Mouse (Mus musculus) gastrocnemius, adult 2 months (tissue): ENCODE data around the gene Csrp1. TPM values are rescaled to one million over a fixed set of nuclear protein-coding genes. Genes with fewer than 3 reads are reported as not detected.
A peak's percentile ranks its signal among the peaks of the same experiment; 100 is the strongest.

ENCODE experiments used
- DNase-seq: peaks from one replicate; pipeline ENCODE4 v3.0.0; 2022
- H3K27ac ChIP-seq: fragments of 200-600 bp; 2 replicates; pipeline ENCODE4 v1.8.1; 2022; ENCODE audit warnings: mild to moderate bottlenecking
- H3K4me3 ChIP-seq: fragments of 200-600 bp; 2 replicates; pipeline ENCODE4 v1.8.1; 2022; ENCODE audit warnings: mild to moderate bottlenecking, moderate library complexity
- CTCF ChIP-seq: fragments of 200-600 bp; IDR thresholded peaks from 2 replicates; pipeline ENCODE4 v1.8.1; 2022; ENCODE audit warnings: antibody characterized with exemption, mild to moderate bottlenecking, moderate library complexity
- intact Hi-C: fragments of 180-260 bp; cut with DNase I; formaldehyde crosslinking; loops from one replicate; pipeline ENCODE4 v1.15.1; 2025
- total RNA-seq, 2 experiments: library from RNA; stranded (reverse); gene quantifications; 2 replicates each; pipeline ENCODE4 v1.2.3; 2021

The Csrp1 gene
- total RNA-seq, 2 experiments from 2014 or later, result 18.9 to 25.0 TPM

- TF ChIP-seq CTCF, result no peak
- intact Hi-C loops, result no loop called here
- H3K4me3 ChIP-seq, result no peak overlapping the region
- DNase-seq, result no peak
- peak overlapping the region; percentile 41; the same call in 1 of the 2 replicates for H3K27ac ChIP-seq
Measured at GRCm38 (mm10) chr1:135725324-135725723, 5.5 kb downstream of the Csrp1 start.

GRCm38 (mm10) chr1:135725936-135726335 is 6.1 kb downstream of the Csrp1 start:
- no peak for DNase-seq
- intact Hi-C loops, result no loop called here
- TF ChIP-seq CTCF, result no peak
- no peak overlapping the region for H3K4me3 ChIP-seq
- H3K27ac ChIP-seq, result peak overlapping the region; percentile 41

GRCm38 (mm10) chr1:135728631-135729366 is 8.9 kb downstream of the Csrp1 start:
- no peak for TF ChIP-seq CTCF
- DNase-seq, result peak; percentile 91
- intact Hi-C loops, result no loop called here
- Histone ChIP-seq H3K27ac (peak overlapping the region; percentile 91), H3K4me3 (peak overlapping the region; percentile 85)

GRCm38 (mm10) chr1:135729367-135729713 is 9.5 kb downstream of the Csrp1 start:
- no peak for TF ChIP-seq CTCF
- no peak for DNase-seq
- peak overlapping the region; percentile 85 for H3K4me3 ChIP-seq
- peak overlapping the region; percentile 91 for H3K27ac ChIP-seq
- intact Hi-C loops, result no loop called here

GRCm38 (mm10) chr1:135729821-135730220 is 10.0 kb downstream of the Csrp1 start:
- TF ChIP-seq CTCF, result no peak
- intact Hi-C loops, result no loop called here
- Histone ChIP-seq H3K4me3 (peak overlapping the region; percentile 85), H3K27ac (peak overlapping the region; percentile 91)
- DNase-seq, result no peak

- TF ChIP-seq CTCF, result no peak
- intact Hi-C loops, result no loop called here
- Histone ChIP-seq H3K27ac (peak overlapping the region; percentile 91), H3K4me3 (peak overlapping the region; percentile 85)
- no peak for DNase-seq
Measured at GRCm38 (mm10) chr1:135730296-135730695, 10.4 kb downstream of the Csrp1 start.

GRCm38 (mm10) chr1:135731393-135731792 is 11.5 kb downstream of the Csrp1 start:
- intact Hi-C loops, result no loop called here
- no peak for DNase-seq
- Histone ChIP-seq H3K4me3 (peak overlapping the region; percentile 85), H3K27ac (peak overlapping the region; percentile 91)
- no peak for TF ChIP-seq CTCF

- peak overlapping the region; percentile 85 for H3K4me3 ChIP-seq
- H3K27ac ChIP-seq, result peak overlapping the region; percentile 91
- TF ChIP-seq CTCF, result no peak
- no peak for DNase-seq
- intact Hi-C loops, result no loop called here
Measured at GRCm38 (mm10) chr1:135731897-135732684, 12.2 kb downstream of the Csrp1 start.

- peak overlapping the region; percentile 37 for H3K4me3 ChIP-seq
- no peak for TF ChIP-seq CTCF
- intact Hi-C loops, result no loop called here
- DNase-seq, result no peak
- peak overlapping the region; percentile 91 for H3K27ac ChIP-seq
Measured at GRCm38 (mm10) chr1:135734225-135734937, 14.5 kb downstream of the Csrp1 start.

GRCm38 (mm10) chr1:135735460-135735859 is 15.6 kb downstream of the Csrp1 start:
- DNase-seq, result no peak
- no peak for TF ChIP-seq CTCF
- H3K27ac ChIP-seq, result peak overlapping the region; percentile 91
- H3K4me3 ChIP-seq, result peak overlapping the region; percentile 37
- intact Hi-C loops, result no loop called here

- H3K4me3 ChIP-seq, result no peak overlapping the region
- no peak for DNase-seq
- peak overlapping the region; percentile 73 for H3K27ac ChIP-seq
- intact Hi-C loops, result no loop called here
- TF ChIP-seq CTCF, result no peak
Measured at GRCm38 (mm10) chr1:135744987-135745386, 25.1 kb downstream of the Csrp1 start.

GRCm38 (mm10) chr1:135746248-135746647 is 26.4 kb downstream of the Csrp1 start:
- no peak for TF ChIP-seq CTCF
- intact Hi-C loops, result no loop called here
- no peak for DNase-seq
- no peak overlapping the region for H3K27ac ChIP-seq
- no peak overlapping the region for H3K4me3 ChIP-seq
